Mouse (Mus musculus): Measurements from ENCODE around the gene Crtam. TPM values are rescaled to one million over a fixed set of nuclear protein-coding genes. Genes with fewer than 3 reads are reported as not detected.

Gene Crtam
- total and polyA plus RNA-seq, 3 experiments = not detected

DNA sequence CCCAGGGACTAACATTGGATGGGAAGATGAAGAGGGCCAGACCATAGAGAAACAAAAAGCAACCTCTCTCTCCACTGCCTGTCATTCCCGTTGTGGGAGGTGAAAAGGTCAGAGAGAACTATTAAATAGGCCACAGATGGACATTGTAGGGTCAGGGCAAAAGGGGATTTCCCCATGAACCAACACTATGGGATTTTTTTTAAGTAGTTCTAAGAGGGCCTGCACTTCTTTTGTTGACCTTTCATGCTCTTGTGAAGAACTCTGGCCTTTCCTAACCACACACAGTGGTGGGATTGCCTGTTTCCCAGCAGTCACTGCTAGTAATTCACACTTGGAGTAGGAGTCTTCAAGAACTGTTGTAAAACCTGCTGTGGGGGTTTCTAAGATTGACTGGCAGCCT lies 3.4 kb upstream of the Crtam start:
- DNase-seq = no peak

DNA sequence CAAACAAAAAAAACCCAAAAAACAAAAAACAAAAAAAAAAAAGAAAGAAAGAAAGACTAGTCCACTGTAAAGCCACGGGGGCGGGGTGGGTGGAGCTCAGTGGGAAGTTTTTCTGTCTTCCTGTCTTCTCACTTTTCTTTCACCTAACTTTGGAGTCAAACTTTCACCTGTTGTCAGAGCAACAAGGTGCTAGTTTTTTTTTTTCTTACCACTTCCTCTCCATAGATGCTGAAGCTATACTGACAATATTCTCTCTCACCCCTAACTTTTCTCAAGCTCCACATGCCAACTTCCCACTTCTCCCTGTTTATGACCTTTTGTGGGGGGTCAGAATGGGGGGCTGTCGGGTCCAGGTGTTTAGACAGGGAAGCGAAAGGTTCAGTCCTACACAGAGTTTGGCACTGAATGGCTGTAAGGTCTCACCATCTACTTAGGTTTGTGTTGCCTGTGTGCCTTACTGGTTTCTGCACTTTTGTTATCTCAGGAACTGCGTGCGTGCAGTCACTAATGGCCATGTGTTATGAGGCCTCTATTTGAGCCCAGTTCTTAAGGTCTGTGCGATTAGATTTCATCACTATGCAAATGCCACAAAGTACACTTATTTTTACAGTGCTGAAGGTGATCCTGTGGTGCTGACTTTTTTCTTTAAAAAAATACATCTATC lies 7.2 kb downstream of the Crtam start:
- no peak for DNase-seq

DNA sequence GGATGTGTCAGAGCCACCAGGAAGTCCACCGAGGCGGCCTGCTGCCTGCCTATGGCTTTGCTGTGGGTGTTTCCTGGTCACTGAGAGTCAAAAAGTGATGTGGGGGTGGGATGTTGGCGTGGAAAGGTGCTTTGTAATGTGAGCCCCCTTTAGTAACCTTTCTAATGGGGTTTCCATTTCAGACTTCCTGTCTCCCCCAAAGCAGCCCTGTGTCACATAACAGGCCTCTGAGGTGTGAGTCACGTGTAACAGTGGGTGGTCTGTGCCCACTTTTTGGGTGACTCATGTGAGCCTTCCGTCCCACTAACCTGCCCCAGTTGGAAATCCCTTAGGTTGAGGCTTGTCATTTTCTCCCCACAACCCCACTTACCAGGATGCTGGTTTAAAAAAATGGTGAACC lies 10.4 kb downstream of the Crtam start:
- no peak for DNase-seq

DNA sequence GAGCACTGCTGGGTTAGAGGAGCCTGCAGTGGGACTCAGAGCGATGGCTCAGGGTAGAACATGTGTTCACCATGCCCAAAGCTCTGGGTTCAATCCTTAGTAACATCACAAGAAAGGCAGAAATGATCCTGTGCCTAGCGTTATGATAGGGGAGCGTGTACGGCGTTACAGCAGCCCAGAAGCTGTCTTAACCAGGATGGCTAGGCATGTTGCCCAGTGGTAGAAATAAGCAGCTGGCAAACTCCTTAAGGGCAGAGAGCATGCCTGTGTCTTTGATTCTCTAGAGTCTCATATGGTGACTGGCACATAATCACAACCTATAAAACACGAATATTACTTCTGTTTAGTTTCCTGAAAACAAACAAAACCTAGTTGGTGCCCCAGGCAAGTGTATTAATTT lies 12.9 kb downstream of the Crtam start:
- no peak for DNase-seq

DNA sequence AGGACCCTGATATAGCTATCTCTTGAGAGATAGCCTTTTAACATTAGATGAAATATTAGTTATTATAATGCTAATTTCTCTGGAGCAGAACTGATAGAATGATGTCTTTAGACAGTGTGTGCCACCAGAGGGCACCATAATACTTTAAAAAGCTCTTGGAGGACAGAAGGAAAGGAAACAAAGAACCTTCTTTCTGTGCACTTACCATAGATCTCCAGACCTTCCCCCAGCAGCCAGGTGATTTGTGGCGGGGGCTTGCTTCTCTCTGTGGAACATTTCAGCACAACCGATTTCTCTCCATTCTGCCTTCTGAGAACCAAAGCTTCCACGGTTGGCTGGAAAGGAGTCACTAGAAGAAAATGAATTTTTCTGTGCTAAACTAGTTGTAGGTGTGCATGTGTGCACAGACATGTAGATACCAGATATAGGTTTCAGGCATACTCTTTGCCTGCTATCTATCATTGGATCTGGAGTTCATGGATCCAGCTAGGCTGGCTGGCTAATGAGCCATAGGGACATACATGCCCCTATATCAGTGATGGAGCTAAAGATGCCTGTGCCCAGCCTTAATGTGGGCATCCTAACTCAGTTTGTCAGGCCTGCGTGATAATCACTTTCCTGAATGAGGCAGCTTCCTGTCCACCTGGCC lies 14.4 kb downstream of the Crtam start:
- DNase-seq = peak; percentile 27

DNA sequence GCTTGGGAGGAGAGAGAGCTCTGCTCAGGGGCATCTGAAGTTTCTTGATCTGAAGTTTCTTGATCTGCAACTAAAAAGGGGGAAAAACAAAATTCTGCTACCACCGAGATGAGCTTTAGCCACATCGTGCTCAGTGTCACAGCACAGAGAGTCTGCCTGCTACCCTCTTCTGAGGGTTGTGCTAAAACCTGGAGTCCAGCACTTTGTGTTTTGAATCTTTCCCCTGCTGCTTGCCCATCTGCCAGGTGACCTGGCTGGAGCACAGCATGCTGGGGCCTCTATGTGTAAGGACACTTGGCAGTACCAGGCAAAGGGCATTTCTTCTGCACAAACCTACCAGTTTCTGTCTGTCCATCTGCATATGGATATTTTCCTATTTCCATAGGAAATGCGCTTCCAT lies 20.1 kb downstream of the Crtam start:
- no peak for DNase-seq

DNA sequence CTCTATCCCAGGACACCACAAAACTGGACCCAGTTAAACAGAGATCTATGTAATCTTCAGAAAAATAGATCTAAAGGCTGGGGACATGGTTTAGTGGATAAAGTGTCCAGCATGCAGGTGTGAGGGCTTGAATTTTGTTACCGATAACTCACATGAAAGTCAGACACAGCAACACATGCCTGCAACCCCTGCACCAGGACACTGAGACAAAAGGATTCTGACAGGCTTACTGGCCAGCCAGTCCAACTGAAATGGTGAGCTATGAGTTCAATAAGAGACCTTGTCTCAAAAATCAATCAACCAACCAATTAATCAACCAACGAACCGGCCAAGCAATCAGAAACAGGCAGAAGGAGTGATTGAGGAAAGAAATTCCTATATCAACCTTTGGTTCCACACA lies 20.7 kb downstream of the Crtam start:
- no peak for DNase-seq

DNA sequence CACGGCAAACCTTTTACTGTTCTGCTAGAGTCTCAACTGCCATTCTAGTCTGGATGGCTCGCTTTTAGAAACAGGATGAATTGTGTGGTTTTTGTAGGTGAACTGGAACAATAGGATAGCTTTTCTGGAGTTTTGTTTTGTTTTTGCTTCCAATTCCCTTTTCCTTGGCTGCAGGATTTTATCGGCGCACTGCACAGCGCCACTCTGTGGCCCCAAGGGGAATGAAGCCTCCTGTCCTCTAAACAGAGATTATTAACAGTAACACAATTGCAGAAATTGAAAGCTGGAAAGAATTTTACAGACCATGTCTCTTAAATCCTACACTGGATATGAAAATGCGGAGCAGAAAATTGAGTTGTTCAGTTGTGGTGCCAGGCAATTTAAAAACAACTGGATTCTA lies 21.9 kb downstream of the Crtam start:
- no peak for DNase-seq

DNA sequence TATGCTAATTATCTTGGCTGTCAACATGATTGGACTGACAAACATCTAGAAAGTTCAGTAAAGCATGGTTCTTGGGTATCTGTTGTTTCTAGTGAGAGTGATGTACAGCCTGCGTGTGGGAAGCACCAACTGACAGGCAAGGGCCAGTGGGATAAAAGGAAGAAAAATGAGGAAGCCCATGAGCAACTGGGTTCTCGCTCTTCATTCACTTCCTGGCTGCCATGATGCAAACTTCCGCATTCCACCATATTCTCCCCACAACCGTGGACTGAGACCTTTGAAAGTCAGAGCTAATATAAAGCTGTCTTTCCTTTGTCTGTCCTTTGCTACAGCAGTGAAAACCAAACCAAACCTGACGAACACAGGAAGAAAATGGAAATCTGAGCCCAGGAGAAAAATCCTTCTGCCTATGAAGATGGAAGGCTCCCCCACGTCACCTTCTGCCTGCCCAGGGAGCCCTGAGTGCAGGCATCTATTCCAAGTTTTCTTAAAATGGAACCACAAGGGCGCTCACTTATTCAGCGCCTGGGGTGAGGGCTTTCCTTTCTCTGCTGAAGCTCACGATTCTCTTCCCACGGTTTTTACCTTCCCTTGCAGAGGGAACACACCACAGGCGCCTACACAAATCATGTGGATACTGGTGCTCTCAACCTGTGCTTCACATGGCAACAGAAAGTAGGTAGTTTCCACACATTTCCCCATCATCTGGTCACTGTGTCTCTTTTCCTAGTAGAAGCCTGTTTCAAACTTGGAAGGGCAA lies 30.2 kb downstream of the Crtam start:
- no peak for DNase-seq

DNA sequence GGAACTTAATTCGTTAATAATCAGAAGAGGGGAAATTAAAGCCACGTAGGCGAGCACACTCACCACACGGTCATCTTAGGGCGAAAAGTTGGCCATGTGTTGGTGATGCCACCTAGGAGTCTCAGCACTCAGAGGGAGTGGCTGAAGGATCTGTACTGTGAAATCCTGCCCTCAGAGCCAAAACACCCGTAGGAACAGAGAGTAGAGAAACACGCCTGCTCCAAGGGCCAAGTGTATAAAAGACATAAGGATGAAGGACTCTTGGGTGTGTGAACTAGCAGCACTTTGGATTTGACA lies 40.1 kb downstream of the Crtam start:
- no peak for DNase-seq

DNA sequence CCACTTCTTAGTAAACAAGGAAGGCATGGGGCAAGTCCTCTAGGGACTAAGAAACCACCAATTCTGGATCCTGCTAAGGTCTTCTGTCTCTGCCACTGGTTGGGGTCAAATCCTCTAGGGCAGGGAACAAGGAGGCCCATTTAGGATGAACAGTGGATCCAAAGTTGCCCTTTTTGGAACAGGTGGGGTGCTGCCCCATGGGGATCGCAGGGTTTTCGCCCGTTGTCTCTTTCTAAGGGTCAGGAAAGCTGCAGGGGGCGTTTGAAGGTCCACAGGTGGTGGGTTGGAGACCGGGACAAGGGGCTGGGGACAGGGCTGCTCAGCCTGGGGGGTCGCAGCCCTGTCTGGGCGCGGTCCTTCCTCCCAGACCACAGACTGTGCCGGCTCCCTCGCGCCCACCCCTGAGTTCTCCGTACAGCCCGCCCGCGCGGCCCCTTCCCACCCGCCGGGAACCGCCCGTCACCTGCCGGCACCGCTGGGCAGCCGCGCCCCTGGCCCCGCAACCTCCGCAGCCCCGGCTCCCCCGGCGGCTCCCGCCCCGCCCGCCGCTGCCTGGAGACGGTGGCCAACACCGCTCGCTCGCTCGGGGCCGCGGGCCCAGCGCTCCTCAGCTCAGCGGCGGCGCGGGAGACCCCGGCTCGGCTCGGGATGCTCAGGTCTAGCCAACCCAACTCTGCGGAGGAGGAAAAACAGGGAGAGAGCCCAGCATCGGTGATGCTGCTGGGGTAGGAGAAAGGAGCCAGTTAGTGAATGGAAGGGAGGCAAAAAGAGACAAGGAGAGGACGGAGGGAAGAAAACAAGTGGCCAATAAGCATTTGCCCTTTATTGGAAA lies 40.6 kb downstream of the Crtam start, which contains the start of gene Jhy:
TSS of gene Jhy (minus strand) at position 533 of the 832 bp plus-strand sequence.
- DNase-seq = no peak

DNA sequence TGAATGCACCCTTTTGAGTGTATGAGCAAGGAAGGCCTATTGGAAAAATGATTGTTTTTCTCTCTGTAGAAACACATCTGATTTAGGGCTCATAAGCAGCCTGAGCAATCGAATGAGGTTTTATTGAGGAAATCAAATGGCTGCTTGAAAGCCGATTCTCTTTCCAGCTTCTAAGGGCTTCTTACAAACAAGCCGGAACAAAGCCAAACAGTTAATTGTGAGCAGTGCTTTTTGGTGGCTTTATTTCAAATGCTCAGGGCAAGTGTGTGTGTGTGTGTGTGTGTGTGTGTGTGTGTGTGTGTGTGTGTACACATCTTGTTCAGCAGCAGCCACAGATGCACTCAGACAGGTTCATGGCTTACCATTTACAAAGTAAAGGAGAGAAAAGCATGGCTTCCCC lies 43.0 kb downstream of the Crtam start:
- no peak for DNase-seq

DNA sequence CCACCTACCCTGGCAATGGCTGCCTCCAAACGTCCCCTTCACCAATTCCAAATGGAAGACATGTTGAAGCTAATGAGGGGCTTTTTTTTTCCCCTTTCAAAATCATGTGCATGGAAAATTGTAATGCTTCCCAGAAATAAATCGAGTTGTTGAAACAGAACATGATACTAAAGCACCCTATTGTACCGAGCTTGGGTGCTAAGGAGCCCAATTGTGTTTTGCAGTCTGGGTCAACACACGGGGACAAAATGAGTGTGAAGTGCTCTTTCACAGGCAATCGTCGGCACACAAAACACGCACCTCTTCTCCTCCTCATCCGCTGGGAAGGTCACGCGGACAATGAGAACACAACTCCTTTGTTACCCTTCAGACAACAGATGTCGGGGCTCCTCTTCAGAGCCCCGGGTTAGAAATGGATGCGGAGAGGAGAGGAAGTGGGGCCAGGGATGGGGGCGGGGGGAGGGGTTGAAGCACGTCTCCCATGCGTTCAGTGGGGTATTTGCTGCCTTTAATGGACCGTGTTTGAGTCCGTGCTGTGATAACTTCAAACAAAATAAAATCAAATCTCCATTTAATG lies 55.3 kb downstream of the Crtam start:
- no peak for DNase-seq

DNA sequence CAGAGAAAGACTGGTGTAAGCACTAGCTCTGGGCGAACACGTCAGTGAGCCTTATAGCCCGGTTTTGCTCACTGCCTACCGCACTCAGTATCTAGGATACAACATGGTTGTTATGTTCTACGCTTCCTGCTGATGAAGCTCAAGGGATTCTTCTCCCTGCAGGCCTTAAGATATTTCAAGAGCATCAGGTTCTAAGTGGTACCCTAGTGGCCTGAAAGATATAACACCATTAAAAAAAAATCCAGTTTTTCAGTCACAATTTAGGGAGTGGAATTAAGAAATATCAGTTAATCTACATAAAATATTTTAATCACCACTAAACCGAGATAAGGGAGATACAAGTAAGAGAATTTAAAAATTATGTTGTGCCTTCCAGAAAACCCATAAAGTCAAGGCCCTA lies 56.0 kb downstream of the Crtam start:
- DNase-seq = no peak

DNA sequence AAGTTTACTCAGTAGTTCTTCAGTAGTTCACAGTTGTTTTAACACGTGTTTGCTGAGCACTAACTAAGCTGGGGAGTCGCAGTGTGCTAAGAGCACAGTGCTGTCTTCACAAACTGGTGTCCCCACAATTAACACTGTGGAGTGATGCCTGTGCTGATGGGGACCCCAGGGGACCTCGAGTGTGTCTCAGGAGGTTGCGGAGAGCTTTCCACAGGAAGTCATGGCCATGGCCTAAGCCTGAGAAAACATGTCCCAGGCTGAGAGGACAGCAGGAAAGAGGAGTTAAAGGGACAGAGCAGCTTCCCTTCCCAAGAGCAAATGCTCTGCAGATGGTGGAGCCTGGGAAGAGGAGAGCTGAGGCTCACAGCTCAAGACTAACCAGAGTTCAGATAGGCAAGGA lies 57.3 kb downstream of the Crtam start:
- no peak for DNase-seq

DNA sequence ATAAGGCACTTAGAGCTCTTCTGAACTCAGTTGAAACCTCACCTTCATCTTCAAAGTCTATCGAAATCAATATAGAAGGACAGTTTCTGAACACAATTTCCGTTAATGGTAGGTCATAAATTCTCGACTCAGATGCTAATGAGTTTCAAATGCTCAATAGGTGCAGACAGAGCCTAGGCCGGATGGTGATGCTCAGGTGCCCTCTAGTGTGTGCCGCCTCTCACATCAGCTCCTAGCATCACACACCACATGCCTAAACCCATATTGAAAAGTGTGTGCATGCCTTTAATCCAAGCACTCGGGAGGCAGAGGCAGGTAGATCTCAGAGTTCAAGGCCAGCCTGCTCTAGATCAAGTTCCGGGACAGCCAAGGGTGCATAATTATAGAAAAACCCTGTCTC lies 67.0 kb downstream of the Crtam start:
- no peak for DNase-seq

DNA sequence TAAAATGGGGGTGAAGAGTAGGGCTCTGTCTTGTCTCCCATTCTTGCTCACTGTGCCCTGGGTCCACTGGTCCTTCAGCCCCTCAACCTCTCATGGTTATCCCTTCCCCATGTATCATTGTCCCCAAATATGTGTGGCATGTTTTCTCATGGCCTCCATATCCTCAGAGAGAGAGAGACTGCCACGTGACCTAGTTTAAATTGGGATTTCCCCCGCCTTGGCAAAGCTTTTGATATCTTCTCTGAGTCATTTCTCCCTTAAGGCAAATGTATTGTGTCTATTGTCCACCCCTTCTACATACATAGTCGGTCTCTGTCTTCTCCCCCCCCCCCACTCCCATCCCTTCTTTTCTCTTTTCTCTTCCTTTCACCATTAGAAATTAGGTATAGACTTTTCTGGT lies 71.1 kb downstream of the Crtam start:
- no peak for DNase-seq

DNA sequence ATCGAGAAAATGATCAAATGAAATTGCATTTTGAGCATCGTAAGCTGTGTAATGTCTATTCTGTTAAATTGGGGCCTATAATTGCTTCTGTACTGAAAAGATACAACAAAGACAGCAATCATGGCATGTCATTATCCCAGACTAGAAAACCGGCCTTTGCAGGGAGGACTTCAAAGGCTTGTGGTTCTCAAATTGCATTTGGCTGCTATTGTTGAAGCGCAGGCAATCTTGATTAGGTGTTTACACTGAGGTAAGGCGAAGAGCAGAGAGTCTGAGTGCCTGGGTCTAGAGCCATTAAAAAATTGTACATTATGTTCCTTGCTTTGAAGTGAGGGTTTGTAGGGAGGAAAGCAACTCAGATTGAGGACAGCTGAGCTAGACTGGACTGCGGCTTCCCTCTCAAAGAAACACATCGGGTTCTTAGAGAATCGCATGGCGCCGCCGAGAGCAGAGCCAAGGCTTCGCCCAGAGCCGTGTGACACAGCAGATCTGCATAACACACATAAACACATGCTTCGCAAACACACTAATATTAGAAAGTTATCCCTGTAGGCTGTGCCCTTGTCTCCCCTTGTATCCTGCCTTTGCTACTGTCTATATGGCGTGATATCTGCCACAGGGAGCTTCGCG lies 77.0 kb downstream of the Crtam start:
- no peak for DNase-seq

Data from adrenal gland, adult 2 months (tissue).